Comparison of ENCODE assay signal across 8 mouse cellular contexts in the genomic region with DNA sequence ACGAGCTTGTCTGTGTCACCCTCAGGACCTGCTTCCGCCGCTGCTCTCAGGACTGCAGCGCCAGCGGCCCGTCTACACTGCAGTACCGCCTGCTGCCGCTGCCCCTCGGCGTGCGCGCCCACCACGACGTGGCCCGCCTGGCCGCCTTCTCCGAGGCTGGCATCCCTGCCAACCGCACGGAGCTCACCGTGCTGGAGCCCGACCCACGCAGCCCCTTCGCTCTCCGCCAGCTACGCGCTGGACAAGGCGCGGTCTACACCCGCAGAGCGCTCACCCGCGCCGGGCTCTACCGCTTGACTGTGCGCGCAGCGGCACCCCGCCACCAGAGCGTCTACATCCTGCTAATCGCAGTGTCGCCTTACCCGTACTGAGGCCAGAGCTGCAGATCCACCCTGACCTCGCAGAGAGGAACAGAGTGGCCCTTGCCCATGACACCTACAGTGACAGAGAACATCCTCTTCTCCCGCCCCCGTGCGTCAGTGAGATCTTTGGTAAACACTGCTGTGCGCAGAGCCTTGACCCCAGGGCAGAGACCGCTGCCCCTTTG. TPM values are rescaled to one million over a fixed set of nuclear protein-coding genes. Genes with fewer than 3 reads are reported as not detected.
DNase-seq lines count a peak whose midpoint lies in the region; ATAC-seq lines count a peak whose summit lies in the region.

No protein-coding gene starts in this region.

- under 1% methylated on average over 44 of the region's 48 CpGs for WGBS in forebrain, embryonic 15.5 days
- WGBS in kidney, embryonic 15.5 days = under 1% methylated on average over 48 of the region's 48 CpGs

- DNase-seq in gastrocnemius, postnatal 10 days = peak; percentile 56
- no peak for DNase-seq in gastrocnemius, postnatal 36 days
- peak; percentile 74 for DNase-seq in T-cell, adult 2 months (ENCODE audit: low spot score)
- DNase-seq in lung, postnatal 14 days = peak; percentile 51
- DNase-seq in right cerebral cortex, postnatal 4 days = peak; percentile 69
- no peak for DNase-seq in urinary bladder, postnatal 14 days (ENCODE audit: low spot score)

- peak overlapping the region; percentile 82 for H3K4me2 ChIP-seq in forebrain, embryonic 15.5 days (replicated peaks)
- H3K4me2 ChIP-seq in kidney, embryonic 15.5 days = peak overlapping the region; percentile 94

- intact Hi-C loops in gastrocnemius, postnatal 36 days (cut with DNase I) = no loop called here

- ATAC-seq in forebrain, embryonic 15.5 days (replicated peaks) = peak; percentile 60; the same call in 1 of the 2 replicates
- ATAC-seq in kidney, embryonic 15.5 days (replicated peaks; ENCODE audit: low FRiP score) = peak; percentile 50; the same call in 1 of the 2 replicates

- H3K9me3 ChIP-seq in forebrain, embryonic 15.5 days = no peaks in the 10 kb centered on the region
- H3K9me3 ChIP-seq in kidney, embryonic 15.5 days (replicated peaks) = no peaks in the 10 kb centered on the region

- peaks cover 50% of the 10 kb centered on the region for H3K27me3 ChIP-seq in forebrain, embryonic 15.5 days
- peaks cover 46% of the 10 kb centered on the region for H3K27me3 ChIP-seq in kidney, embryonic 15.5 days

- peak overlapping the region; percentile 48 for H3K4me3 ChIP-seq in forebrain, embryonic 15.5 days
- peak overlapping the region; percentile 51 for H3K4me3 ChIP-seq in kidney, embryonic 15.5 days (replicated peaks)

- peak overlapping the region; percentile 55 for H3K9ac ChIP-seq in forebrain, embryonic 15.5 days (replicated peaks)
- peak overlapping the region; percentile 50 for H3K9ac ChIP-seq in kidney, embryonic 15.5 days

- H3K27ac ChIP-seq in forebrain, embryonic 15.5 days (replicated peaks) = no peak overlapping the region
- H3K27ac ChIP-seq in kidney, embryonic 15.5 days = no peak overlapping the region

- H3K4me1 ChIP-seq in forebrain, embryonic 15.5 days = peaks cover 7% of the 10 kb centered on the region
- peaks cover 24% of the 10 kb centered on the region for H3K4me1 ChIP-seq in kidney, embryonic 15.5 days

- H3K36me3 ChIP-seq in forebrain, embryonic 15.5 days = no peaks in the 10 kb centered on the region
- no peaks in the 10 kb centered on the region for H3K36me3 ChIP-seq in kidney, embryonic 15.5 days

RNA-seq across cellular contexts. Expression of gene Ass1, which starts 9.9 kb away (rescaled TPM):
- 1 to 10 TPM; 1.5 to 1.9 TPM for total RNA-seq in gastrocnemius, postnatal 10 days (2021)
- total RNA-seq in gastrocnemius, postnatal 36 days (2021) = 1 to 10 TPM; 1.9 to 2.1 TPM
- polyA plus RNA-seq in forebrain, embryonic 15.5 days (2015; fragmentation: Nextera tagmentation; extraction: Ambion mirVana) = 4.5 and 6.3 TPM in 2 replicates
- polyA plus RNA-seq in kidney, embryonic 15.5 days (2015; fragmentation: Nextera tagmentation; extraction: Ambion mirVana) = 72.1 and 77.8 TPM in 2 replicates

Comparison
In these comparisons a context has a peak if more than half of its experiments do, and no peak if none do; other contexts are left out.
1. DNase-seq: peak in gastrocnemius, postnatal 10 days (single experiment), T-cell, adult 2 months (single experiment), lung, postnatal 14 days (single experiment) and right cerebral cortex, postnatal 4 days (single experiment); none in gastrocnemius, postnatal 36 days (0 of 2) and urinary bladder, postnatal 14 days (single experiment).